Mouse (Mus musculus) spleen, postnatal 4 days (tissue): ENCODE data around the gene Mall.
A peak's percentile ranks its signal among the peaks of the same experiment; 100 is the strongest.

ENCODE experiments used
- DNase-seq, 2 experiments: peaks; one replicate each; pipeline ENCODE4 v3.0.0; 2022; ENCODE audit warnings: low spot score in 2 of 2

The Mall gene

DNA sequence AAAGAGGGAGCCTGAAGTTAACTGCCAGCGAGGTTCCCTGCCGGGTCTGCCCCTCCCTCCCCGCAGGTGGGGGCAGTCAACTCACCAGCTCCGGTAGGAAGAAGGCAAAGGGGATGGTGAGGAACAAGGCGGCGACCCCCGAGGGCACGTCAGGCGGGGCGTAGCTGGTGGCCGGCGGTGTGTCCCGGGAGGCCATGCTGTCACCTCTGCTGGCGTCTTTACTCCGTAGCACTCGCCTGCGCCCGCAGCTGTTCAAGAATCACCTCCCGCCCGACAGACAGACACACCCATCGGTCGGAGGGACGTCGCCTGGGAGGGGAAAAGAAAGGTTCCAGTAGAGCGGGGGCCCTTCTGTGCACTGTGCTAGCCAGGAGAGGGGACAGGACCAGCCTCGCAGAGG, at the start of gene Mall:
Mall (minus strand) TSS at position 262 of the 400 bp plus-strand sequence.
- DNase-seq, result no peak

GRCm38 (mm10) chr2:127778451-127778850, 48.7 kb upstream of the Mall start:
- peak in 1 of 2 experiments; percentile 43 for DNase-seq

- no peak for DNase-seq
These were observed 45.3 kb upstream of the Mall start for GRCm38 (mm10) chr2:127775013-127775412.

- DNase-seq, result no peak
These were observed 44.8 kb upstream of the Mall start for GRCm38 (mm10) chr2:127774578-127774941.

DNA sequence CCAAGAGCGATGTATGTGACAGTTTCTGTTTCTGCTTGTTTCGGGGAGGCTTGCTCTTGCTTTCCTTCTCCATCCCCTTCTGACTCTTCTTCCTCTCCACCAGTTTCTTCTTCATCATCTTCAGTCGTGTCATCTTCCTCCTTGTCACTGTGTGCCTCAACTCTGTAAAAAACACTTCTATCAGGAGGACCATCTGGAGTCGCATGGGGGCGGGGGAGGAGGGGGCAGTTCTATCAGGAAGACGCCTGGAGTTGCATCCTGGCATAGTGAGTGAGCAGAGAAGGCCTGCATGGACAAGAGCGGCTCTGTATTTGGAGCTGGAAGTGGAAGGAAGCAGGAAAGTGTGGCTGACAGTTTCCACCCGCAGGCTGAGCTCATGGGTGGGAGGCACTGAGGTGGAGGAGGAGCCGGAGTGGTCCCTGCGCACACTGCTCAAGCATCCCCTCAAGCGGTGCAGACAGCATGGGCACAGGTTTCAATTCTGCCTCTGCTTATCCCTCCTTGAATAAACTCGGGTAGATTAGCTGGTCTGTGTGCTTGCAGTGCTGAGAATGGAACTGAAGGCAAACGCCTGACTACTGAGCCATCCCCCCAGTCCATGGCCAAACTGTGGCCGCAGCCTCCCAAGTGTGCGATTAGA, 44.3 kb upstream of the Mall start:
- no peak for DNase-seq

GRCm38 (mm10) chr2:127761587-127761986, 31.9 kb upstream of the Mall start:
- no peak for DNase-seq

DNA sequence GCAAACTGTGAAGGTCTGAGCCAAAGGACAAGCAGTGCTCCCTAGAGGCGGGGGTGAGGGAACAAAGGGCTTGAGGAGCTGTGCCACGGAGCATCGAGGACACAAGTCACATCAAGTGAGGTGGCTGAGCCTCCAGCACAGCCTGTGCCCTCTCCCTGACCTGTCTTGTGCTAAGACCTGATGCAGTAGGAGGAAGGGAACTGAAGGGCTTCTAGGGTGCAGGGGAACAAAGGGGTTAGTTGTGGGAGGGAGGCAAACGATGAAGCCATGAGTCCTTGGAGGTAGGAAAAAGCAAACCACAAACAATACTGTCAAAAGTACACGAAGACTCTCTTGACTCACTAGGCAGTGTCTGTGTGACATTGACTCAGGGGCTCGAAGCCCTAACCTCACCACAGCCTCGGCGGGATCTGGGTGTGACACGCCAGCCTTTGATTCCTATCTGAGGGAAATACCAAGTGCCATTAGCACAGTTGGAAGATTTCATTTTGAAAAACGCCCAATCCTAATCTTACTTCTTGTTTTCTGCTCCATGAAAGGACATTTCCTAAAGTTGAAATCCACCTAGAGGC, 30.8 kb upstream of the Mall start:
- DNase-seq, result no peak

DNA sequence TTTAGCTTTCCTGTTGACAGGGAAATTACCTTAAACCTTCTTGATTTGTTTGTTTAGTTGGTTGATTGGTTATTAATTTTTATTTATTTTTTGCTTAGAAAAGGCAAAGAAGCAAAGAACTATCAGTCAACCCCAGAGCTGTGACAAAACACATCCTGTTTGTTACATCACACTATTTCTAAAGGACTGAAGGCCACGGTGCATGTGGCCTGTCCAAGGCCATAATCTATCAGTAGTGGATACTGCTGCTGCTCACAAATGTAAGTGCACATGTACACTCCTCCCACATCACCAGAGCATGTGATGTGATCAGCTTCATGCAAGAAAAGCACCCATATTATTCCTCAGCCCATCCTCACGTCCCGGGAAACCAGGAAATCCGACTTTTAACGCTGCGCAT, 30.3 kb upstream of the Mall start:
- no peak for DNase-seq

GRCm38 (mm10) chr2:127759157-127759880, 29.6 kb upstream of the Mall start:
- no peak for DNase-seq

DNA sequence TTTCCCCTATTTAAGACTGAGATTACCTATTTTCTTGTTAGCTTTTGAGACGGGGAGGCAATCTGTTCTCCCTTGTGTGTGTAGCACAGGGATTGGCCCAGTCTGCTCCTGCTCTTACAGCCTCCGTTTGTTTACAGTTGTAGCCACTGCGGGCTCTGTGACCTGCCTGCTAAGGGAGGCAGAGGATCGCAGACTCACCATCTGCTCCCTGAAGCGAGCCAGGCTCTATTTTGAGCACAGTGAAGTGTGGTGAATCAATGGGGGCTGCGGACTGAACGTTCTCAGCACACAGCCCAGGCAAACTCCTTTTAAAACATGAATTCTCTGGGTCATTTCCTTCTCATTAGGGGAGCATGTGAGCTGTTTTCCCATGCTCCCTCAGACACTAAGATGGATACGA, 27.4 kb upstream of the Mall start:
- no peak for DNase-seq

DNA sequence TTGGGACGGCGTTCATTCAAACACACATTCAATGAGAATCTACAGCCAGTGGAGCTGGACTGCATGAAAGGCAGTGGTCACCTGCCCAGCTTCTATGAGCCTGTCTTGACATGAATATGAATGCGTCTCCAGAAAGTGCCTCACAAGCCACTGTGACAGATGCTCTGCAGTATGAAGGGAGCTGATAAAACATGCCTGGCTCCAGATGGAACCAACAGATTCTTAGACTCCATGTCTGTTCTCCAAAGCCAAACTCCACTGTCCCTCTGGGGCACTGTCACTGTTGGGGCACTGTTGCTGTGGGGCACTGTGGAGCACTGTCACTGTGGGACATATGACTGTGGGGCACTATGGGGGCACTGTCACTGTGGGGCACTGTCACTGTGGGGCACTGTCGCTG, 24.4 kb upstream of the Mall start:
- DNase-seq, result no peak

DNA sequence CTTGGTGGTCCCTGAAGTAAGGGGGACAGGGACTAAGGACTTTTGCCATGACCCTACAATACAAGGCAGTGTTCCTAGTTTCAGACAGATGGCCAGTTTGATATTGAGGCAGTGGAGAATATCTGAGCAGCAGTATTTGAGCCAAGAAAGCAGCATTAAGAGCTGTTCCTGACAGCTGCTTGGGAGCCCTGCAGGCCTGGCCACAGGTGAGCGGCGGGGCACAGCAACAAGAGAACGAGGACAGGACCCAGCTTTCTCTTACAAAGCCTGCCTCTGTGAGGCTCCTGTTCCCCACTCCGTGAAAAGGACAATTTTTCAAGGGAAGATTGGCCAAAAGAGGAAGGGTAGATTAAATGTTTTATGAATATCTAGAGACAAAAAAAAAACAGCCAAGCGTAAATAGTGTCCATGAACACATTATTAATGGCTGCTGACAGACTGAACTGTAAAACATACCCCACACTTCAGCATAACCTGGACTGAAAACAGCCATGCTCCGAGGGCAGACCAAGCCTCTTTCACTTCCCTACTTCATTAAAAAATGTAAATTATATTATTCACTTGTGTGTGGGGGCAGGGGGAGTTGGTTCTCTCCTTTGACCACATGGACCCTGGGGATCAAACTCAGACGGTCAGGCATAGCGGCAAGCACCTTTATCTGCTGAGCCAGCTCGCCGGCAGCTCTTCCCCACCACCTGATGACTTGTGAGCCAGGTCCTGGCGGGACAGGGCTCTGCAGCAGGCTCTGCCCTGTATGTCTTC, 22.3 kb upstream of the Mall start:
- no peak for DNase-seq

DNA sequence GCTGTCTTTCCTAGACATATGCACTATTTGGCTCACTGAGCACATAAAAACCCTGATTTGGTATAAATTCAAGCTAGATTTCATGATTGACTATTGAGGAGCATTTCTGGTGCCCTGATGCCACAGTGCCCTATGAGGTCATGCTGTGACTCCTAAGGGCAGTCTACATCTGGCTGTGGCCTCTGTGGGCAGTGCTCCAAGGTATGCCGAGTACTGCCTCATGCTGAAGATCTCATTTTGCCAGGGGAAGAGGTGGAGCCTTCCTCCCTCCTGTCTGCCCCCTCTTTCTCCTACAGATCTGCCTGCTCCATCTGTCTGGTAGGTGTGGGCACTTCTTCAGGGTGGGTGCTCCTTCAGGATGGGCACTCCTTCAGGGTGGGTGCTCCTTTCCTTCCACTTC, 19.6 kb upstream of the Mall start:
- DNase-seq, result no peak

- no peak for DNase-seq
These were observed 18.6 kb upstream of the Mall start for GRCm38 (mm10) chr2:127748316-127748715.

DNA sequence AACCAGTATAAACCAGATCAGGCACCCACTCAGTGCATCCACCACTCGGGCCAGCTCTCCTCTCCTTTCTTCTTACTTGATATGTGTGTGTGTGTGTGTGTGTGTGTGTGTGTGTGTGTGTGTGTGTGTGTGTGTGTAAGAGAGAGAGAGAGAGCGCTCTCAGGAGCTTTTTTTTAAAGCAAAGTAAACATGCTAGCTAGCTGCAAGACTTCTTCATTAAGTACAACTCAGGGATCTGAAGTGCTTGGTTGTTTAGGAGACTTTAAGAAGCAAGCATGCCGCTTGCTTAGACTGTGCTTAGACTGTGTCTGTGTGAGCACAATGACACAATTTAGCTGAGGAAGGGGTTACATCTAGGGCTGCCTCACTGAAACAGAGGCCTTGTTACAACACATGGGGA, 12.9 kb upstream of the Mall start:
- no peak for DNase-seq

- DNase-seq, result no peak
These were observed 11.2 kb upstream of the Mall start for GRCm38 (mm10) chr2:127740756-127741519.

GRCm38 (mm10) chr2:127737885-127738284, 8.2 kb upstream of the Mall start:
- no peak for DNase-seq

GRCm38 (mm10) chr2:127736631-127737209, 7.0 kb upstream of the Mall start:
- DNase-seq, result no peak

DNA sequence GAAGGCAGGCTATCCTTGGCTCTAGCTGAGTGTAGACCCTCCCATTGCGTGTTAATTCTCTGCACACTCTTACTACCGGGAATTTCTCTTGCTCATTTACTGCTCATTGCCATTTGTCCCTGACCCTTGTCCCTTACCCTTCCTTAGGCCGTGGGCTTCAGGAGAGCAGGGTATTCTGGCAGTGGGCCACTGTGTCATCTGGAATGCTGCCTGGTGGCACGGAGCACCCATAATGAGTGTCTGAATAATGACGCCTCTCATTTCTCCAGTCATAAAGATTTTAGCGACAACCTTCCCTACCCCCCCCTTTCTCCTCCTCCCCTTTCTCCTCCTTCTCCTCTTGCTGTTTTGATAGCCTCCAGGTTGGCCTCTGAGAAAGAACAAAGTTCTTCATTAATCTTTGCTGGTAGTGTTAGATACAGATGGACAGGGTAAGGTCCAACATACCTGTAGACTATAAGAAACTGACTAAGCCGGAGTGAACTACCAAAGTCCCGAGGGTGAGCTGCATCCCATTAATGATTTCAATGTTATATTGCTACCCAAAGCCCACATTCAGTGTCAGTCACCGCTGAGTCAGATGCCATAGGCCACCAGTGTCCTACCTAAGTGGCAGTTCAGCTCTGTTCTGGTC, 5.9 kb upstream of the Mall start:
- DNase-seq, result no peak

- DNase-seq, result no peak
These were observed 5.2 kb upstream of the Mall start for GRCm38 (mm10) chr2:127734889-127735288.
